Mouse (Mus musculus) megakaryocyte, adult 5-6 weeks (primary cell): Measurements from ENCODE around the gene Tmtc1. TPM values are rescaled to one million over a fixed set of nuclear protein-coding genes. Genes with fewer than 3 reads are reported as not detected.

ENCODE experiments used
- ATAC-seq: 2 replicates; pipeline ENCODE4 v1.8.0; 2016; ENCODE audit warnings: mild to moderate bottlenecking, inconsistent platforms; ENCODE audit not compliant: poor library complexity, severe bottlenecking
- total RNA-seq, 2 experiments: library from RNA; stranded (forward) in 1 of 2; stranded (reverse) in 1 of 2; fragments of 153-499, 151-499 nt in 1 of 2; fragments of 221-1000, 200-1000 nt in 1 of 2; gene quantifications; 2 replicates each; pipeline versions ENCODE4 v1.2.3 to v1.2.4; 2015 to 2017

The Tmtc1 gene
- total RNA-seq, 2 experiments from 2014 or later, result 0.07 TPM; not detected in 1

DNA sequence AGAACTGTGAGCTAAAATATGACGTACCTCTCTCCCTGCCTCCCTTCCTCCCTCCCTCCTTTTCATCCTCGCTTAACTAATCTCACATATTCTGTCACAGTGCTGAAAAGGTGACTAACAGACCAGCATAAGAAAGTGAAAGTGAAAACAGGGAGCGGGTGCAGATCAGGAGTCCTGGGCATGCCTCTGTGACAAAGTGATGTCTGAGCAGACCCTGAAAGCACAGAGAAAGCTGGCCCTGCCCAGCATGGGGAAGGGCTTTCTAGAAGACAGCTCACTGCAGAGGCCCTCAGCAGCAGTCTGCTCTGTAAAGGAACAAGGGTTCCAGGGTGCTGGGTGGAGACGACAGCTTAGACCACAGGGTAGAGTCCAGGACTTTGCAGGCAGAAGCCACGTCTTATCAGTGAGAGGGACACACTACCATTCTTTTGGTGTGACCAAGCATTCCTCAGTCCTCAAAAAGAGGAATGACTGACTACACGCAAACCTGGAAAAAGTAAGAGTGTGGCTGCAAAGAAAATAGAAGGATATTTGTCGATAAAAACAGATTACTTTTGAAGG lies 7.7 kb downstream of the Tmtc1 start:
- ATAC-seq, result peak; percentile 58

DNA sequence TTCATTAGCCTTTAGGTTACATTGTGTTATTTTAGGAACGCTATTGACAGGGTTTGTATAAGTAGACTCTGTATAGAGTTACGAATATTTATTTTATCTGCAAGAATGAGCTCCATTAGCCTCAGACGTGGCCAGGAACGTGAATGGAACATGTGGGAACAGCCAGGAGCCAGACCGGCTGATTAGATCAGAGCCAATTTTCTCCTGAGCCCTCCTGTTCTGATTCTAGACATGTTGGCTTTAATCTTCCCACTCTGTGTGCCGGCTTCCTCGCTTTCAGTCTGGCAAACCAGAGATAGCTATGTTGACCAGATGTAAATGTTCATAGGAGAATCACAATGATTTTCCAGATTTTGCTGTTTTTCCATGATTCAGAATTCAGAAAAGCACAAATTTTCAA lies 22.6 kb downstream of the Tmtc1 start:
- no peak for ATAC-seq

DNA sequence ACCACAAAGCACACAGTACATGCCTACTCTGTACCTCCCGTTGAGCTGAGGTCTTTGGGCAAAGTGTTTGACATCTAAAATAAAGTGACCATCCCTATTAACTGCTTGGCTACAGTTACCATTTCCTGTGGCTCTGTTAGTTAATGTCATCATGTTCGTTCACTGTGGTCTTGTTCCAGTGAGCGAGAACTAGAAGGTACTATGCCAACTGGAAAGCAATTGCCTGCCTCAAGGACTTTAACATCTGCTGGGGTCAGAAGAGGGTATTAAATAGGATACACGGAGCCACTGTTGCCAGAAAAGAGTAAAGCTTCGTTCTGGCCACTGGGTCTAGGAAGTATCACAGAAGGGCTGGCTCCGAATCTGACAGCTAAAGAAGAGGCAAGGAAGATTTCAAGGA lies 23.8 kb downstream of the Tmtc1 start:
- peak; percentile 20; the same call in 1 of the 2 replicates for ATAC-seq

DNA sequence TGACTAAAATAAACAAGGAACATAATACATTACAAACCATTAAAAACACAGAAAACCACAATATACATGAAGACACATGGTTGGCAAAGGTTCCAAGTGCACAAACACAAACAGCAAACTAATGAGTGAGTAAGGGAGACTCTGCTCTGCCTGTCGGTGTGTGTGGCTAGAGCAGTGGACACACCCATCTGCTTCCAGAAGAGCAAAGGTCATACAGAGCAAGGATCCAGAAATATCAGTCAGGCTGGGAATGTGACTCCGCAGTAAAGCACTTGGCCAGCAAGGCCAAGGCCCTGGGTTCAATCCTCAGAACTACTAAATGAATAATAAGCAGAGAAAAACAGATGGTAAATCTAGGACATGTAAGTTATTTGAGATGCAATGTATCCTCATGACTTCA lies 27.6 kb downstream of the Tmtc1 start:
- ATAC-seq, result no peak

DNA sequence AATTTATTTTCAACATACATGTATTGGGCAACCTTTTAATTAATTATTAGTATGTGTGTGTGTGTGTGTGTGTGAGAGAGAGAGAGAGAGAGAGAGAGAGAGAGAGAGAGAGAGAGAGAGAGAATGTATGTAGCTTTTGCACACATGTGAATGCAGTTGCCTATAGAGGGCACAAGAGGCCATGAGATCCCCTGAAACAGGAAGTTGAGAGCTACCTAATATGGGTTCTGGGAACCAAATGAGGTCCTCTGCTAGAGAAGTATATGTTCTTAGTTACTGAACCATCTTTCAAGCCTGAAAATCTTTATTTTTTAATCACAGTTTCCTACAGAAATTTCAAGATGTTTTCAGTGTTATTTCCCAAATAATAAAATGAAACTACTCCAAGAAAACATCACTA lies 30.6 kb downstream of the Tmtc1 start:
- ATAC-seq, result peak; percentile 55; the same call in 1 of the 2 replicates

DNA sequence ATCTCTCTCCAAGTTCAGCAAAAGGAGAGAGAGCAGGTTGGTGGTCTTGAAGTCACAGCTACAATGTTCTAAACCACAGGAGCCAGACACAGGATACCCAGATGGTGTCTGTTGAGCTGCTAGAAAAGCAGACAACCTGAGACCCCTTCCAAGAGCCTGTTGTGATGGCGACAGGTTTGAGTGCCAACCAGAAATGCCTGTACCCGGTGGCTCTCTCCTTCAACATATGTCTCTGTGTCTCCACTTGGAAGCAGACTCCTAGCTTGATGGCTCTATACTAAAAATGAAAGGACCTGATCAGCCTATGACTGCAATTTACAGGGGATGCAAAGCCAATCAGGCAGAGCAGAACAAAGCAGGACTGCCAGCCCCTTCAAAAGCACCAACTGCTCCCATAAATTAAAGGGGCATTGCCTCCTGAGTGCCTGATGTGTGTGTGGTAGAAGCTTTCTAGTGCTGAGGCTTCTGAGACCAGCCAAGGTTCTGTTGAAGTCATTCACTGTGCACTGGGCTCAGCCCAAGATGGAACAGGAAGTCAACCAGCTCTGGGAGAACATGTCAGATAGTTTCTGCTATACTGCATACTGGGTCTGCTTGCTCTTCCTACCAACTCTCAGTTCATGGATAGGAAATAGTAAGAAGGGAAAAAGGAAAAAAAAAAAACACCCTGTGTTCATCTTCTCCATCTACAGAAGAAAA lies 37.2 kb downstream of the Tmtc1 start:
- ATAC-seq, result no peak

DNA sequence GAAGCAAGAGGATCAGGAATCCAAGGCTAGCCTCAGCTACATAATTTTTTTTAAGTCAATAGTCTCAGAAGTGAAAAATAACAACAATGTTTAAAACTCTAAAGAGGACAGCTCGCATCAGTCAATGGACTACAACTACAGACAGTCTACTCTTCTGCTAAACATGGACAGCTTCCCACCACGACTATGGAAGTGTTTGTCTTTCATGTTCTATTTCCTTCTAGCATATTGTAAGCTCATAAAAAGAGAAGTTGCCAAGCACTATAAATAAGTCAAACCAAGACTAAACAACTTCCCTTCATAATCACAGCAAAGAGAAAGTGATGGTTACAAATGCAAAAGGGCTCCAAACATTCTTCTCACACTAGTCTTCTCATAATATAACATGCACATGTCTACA lies 38.6 kb downstream of the Tmtc1 start:
- ATAC-seq, result peak; percentile 48

DNA sequence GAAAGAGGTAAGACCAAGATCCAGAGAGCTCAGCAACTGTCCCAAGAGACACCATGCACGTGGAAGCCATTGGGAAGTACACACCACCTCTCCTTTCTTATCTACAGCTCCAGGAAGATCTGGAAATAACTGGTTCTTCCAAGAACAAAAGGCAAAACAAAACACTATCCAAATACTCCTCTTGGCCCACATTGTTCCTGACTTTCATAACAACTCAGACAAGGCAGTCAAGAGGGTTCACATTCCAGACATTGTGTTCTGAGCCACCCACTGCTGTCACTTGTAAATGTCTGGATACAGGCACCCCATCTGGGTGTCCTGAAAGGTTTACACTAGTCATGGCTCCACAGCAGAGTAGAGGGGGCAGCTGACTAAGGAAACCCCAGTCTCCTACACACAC lies 39.7 kb downstream of the Tmtc1 start:
- ATAC-seq, result no peak

DNA sequence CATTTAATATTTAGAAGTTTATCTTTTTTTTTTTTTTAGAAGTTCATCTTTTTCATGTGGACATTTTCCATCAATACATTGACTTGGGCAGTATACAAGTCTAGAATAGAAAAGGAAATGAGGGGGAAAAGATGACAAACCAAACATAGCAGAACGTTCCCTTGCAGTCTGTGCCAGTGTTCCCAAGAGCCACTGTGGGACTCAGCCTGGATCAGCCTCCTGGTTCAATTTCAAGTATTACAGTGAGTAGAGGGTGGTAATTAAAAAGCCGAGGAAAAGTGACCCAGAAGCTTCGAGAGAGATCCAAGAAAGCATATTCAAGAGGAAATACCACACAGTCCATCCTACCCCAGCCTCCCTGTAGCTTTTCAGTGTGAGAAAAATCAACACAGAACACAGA lies 40.4 kb downstream of the Tmtc1 start:
- ATAC-seq, result no peak

DNA sequence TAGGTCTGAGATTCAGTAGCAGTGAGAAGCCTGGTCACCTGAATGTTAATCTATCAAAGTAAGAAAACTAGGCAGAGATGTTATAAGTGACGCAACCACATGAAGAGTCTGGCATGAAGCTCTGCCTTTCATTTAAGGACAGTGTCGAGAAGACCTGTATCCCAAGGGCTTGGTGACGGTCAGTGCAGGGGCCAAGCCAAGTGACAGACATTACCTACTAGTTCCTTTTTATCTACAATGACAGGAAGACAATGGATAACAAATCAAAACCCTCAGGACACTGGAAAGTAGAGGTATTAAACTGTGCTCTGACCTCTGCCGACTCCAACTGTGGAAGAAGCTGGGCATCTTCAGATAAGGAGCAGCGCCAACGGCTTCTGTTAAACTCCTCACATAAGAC lies 43.2 kb downstream of the Tmtc1 start:
- ATAC-seq, result no peak

DNA sequence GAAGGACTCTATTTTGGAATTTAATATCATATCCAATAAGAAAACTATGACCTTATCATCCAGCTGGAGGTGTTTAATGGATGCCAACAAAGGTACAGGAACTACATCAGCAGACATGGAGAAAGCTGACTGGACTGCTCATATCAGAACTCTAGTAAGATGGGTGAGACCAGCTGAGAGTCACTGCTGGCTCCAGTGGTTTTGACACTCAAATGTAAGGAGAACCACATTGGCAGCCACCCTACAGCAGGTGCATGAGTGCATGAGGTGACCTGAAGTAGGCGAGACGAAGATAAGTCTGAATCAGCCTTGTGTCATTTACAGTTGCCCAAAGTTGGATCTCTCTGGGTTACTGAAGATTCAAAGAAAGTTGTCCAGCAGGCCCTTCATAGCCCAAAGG lies 44.6 kb downstream of the Tmtc1 start:
- ATAC-seq, result no peak

DNA sequence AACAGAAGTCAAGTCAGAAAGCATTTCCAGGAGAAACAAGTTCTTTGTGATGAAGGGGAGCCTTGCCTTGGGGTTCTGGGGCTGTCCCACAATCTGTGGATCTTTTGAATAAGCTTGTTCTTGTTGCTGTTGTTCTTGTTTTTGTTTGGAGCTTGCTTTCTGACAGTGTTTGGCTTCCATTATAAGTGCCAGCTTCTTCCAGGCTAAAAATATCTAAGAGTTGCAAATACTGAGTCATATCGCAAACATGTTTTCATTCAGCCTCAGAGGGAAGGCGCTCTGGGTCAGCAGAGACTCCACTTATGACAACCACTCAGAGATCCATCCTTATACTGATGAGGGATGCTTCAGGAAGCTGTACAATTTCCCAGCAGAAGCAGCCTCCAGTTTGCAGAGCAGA lies 45.3 kb downstream of the Tmtc1 start:
- no peak for ATAC-seq

DNA sequence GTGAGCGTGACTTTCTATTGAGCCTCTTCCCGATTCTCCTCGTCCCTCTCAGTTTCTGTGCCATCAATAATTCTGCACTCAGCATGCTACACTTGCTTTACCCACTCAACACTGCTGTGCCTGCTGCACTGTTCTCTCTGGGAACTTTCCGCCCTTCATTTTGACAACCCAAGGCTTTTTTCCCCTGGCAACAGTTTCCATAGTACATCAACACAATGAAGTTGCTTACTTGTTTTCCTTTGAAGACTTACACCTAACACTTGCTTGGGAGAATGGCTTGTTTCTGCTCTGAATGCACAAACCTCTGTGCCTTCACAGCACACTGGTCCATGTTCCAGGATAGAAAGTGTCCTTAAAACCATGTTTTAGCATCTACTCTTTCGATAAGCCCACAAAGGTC lies 46.9 kb downstream of the Tmtc1 start:
- ATAC-seq, result no peak

DNA sequence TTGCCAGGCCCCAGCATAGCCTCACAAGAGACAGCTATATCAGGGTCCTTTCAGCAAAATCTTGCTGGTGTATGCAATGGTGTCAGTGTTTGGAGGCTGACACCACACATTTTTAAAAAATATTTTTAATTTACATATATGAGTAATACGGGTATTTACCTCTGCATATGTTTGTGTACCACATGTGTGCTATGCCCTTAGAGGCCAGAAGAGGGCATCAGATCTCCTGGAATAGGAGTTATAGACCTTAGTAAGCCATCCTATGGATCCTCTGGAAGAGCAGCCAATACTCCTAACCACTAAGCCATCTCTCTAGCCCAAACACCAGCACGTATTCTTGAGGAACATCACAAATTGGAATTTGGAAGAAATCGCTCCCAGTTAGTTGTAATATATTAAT lies 48.9 kb downstream of the Tmtc1 start:
- ATAC-seq, result no peak

DNA sequence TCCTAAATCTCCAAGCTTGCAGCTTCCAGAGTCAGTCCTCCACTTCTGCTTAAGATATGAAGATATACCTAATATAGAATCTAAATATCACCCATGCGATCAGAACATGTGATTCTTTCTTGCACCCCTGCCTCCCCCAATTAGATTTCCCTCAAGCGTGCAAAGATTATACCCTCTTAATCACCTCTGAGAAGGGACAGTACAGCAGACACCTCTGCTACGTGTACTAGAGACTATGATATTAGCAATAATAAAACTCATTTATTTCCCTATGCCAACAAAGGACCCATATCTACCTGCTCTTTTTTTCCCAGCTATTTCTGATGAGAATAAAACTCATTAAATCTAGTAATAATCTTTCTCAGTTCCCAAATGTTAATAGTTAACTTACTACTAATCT lies 49.9 kb downstream of the Tmtc1 start:
- ATAC-seq, result no peak

DNA sequence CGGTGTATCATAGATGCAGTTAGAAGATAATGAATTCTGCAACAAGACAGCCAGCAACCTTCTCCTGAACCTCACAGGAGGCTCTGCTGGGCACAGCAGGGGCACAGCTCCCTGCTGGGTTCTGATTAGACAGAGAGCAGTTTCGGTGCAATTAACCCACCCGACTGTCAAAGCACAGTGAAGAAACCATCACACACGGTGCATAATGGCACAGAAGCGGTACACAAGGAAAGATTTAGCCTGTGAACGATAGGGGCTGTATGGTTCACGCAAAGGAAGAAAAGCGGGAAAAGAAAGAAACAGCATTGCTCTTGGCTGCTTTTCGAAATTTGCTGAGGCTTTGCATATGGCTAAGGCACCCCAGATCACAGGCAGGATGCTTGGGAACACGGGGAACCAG lies 52.0 kb downstream of the Tmtc1 start:
- ATAC-seq, result no peak

DNA sequence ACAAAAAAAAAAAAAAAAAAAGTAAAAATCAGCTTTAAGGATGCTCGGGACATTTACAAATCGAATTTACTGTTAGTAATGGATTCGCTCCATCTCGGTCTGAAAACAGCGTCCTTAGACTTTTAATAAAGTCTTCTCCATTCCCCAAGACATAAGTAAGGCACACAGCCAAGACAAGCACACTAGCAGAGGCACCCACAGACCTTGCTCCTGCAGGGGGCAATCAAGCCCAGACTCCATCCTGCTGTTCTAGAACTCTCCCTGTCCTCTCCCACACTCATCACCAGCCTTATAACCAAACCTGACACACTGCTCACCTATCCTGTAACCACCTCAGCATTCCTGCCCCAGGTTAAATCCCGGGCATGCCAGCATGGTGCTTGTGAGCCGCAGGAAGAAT lies 52.9 kb downstream of the Tmtc1 start:
- ATAC-seq, result no peak

DNA sequence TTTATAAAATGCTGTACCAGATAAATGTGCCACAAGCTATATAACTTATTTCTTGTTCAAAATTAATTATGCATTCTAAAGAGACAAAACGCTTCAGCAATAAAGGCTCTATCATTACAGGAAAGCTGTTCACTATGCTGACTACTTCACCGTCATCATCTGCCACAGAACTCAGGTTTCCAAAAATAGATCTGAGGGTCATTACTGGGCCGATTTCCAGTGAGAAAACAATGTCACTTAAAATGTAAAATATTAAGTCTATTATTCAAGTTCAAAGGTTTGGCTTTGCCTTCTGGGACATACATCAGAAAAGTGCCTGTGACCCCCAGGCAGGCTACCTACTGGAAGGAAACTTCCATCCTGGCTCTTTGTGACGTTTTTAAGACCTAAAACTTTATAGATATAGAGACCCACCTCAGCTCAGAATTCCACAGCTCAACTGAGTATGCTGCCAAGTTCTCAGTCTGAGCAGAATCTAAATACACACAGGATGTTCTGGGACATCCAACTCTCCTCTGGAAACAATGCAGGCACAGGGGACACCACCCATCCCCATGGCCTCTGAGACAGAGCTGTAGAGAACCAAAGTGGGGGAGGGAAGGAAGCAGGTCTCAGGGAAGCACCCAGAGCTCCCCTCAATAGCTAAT lies 53.4 kb downstream of the Tmtc1 start:
- no peak for ATAC-seq

DNA sequence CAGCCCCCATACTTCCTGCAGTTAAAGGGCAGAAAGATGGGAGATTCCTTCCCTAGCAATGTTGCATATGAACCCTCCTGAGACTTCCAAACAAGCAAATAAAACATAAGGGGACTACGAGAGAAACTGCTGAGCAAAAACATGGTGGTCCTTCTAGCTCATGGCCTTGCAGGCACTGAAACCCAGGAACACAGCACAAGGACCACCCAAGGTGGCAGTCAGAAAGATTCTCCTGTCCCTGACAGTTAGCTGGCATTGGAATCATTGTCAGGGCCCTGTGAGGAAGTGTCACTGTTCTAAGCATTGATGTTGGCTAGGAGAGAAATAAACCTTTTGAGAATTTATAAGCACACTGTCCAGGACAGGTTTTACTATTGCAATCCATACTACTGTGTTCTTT lies 56.2 kb downstream of the Tmtc1 start:
- no peak for ATAC-seq

DNA sequence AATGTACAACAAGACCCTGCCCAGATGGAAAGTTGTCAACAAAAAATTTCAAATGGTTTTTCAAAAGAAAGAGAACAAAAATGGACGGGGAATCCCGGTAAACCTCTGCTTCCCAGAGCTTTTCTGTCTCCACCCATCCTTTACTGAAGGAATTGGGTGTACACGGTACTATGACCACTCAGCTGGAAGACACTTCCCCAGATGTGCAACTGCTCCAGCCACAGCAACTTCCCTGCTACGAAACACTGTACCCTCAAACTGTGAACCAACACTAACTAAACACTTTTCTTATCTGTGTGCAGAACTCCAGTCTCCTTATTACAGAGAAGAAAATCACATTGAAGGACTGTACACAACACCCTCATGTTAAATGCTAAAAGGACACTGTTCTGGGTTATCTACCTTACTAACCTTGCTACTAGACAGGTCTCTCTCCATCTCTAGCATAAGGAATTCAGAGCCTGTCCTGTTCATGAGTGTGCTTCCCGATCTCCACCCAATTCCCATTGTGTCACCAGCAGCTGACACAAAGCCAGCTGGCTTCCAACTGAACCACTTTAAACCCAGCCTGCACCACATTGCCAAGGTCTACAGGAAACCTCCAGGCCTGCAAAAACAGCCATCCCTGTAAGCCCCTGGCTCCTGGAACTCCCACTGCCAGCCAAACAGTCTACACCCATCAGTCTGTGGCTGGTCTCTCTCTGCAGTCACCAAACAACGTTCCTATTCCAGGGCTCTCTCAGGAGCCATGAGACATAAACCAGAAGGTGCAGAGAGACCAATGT lies 59.9 kb downstream of the Tmtc1 start:
- ATAC-seq, result peak; percentile 51; the same call in 1 of the 2 replicates

DNA sequence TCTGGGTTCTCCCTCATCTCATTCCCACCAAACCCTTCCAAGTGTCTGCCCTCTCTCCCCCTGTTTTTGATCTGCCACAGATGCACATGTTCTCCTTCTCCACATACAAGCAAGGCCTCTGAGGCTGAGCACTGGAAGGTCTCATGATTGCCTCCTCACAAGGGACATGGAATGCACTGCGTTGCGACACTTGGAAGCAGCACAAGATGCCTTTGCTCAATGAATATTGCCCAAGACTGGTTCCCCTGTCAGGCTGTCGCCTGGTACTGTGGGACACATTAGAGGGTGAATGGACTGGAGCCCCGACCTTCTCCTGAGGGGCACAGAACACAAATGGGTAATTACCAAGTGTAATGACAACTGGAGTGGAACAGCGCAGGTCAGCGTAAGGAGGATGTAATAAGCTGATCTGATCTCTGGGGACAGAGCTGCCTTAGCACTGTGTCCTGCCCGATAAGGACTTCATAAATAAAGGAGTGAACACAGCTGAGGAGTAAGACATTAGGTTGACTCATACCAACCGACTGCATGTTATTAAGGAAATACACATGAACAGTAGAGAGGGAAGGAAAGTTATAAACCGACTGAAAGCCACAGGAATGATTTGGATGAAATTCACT lies 62.9 kb downstream of the Tmtc1 start:
- ATAC-seq, result peak; percentile 69
